Mouse (Mus musculus) kidney, postnatal 14 days (tissue): ENCODE results near the gene Ankrd23.
"Not testable (repeated sequence)": the region's sequence is repeated elsewhere in the genome, so short reads cannot be mapped to it uniquely, and the experiment has no call there.

Source experiments
- DNase-seq: peaks from one replicate; pipeline ENCODE4 v3.0.0; 2022; ENCODE audit warnings: mixed read lengths

Ankrd23 gene

GRCm38 (mm10) chr1:36536783-36537182, at the start of gene Ankrd23:
Ankrd23 (minus strand) TSS chr1:36536883.
- not testable (repeated sequence) for DNase-seq

- DNase-seq, result no peak
Observed at GRCm38 (mm10) chr1:36586288-36586687, 49.6 kb upstream of the Ankrd23 start.

- no peak for DNase-seq
Observed at GRCm38 (mm10) chr1:36583408-36584116, 46.9 kb upstream of the Ankrd23 start.

- DNase-seq, result no peak
Observed at GRCm38 (mm10) chr1:36582211-36582610, 45.5 kb upstream of the Ankrd23 start.

GRCm38 (mm10) chr1:36581260-36581659, 44.6 kb upstream of the Ankrd23 start:
- no peak for DNase-seq

GRCm38 (mm10) chr1:36580384-36581207, 43.9 kb upstream of the Ankrd23 start:
- DNase-seq, result peak; percentile 72

GRCm38 (mm10) chr1:36579974-36580383, 43.3 kb upstream of the Ankrd23 start:
- DNase-seq, result no peak

GRCm38 (mm10) chr1:36576991-36577675, 40.5 kb upstream of the Ankrd23 start:
- DNase-seq, result no peak

GRCm38 (mm10) chr1:36575347-36575746, 38.7 kb upstream of the Ankrd23 start:
- DNase-seq, result no peak

- no peak for DNase-seq
Observed at GRCm38 (mm10) chr1:36574196-36574955, 37.7 kb upstream of the Ankrd23 start.

- DNase-seq, result no peak
Observed at GRCm38 (mm10) chr1:36573524-36573923, 36.8 kb upstream of the Ankrd23 start.

GRCm38 (mm10) chr1:36572709-36573108, 36.0 kb upstream of the Ankrd23 start:
- no peak for DNase-seq

- no peak for DNase-seq
Observed at GRCm38 (mm10) chr1:36572140-36572700, 35.5 kb upstream of the Ankrd23 start.

GRCm38 (mm10) chr1:36571627-36572026, 34.9 kb upstream of the Ankrd23 start:
- peak; percentile 85 for DNase-seq

- no peak for DNase-seq
Observed at GRCm38 (mm10) chr1:36570320-36570719, 33.6 kb upstream of the Ankrd23 start.

GRCm38 (mm10) chr1:36569694-36570276, 33.1 kb upstream of the Ankrd23 start:
- DNase-seq, result no peak

- DNase-seq, result no peak
Observed at GRCm38 (mm10) chr1:36568776-36569175, 32.1 kb upstream of the Ankrd23 start.

- no peak for DNase-seq
Observed at GRCm38 (mm10) chr1:36567818-36568603, 31.3 kb upstream of the Ankrd23 start.

GRCm38 (mm10) chr1:36566425-36566824, 29.7 kb upstream of the Ankrd23 start:
- no peak for DNase-seq

- peak; percentile 54 for DNase-seq
Observed at GRCm38 (mm10) chr1:36564101-36564500, 27.4 kb upstream of the Ankrd23 start.

- DNase-seq, result no peak
Observed at GRCm38 (mm10) chr1:36563632-36564031, 26.9 kb upstream of the Ankrd23 start.
